Mouse (Mus musculus) heart, embryonic 14.5 days (tissue): Measurements from ENCODE around the gene Ly86. TPM values are rescaled to one million over a fixed set of nuclear protein-coding genes. Genes with fewer than 3 reads are reported as not detected.
A peak's percentile ranks its signal among the peaks of the same experiment; 100 is the strongest.

ENCODE experiments used
- ATAC-seq: fragments of 200-750 bp; cut with Nextera tagmentation; 2 replicates; pipeline ENCODE4 v1.8.0; 2017; ENCODE audit warnings: low read depth, moderate TSS enrichment; ENCODE audit not compliant: insufficient number of reproducible peaks, insufficient read depth, low FRiP score
- H3K27ac ChIP-seq, 2 experiments: fragments of 200-500 bp in 1 of 2; fragments of 300-500 bp in 1 of 2; sonication (generic) in 1 of 2; replicated peaks in 1 of 2; 2 replicates each; pipeline ENCODE4 v1.5.1; 2012 to 2014; ENCODE audit warnings: low read depth in 2 of 2, low read length in 2 of 2, control low read depth in 1 of 2, mild to moderate bottlenecking in 1 of 2, mixed read lengths in 1 of 2; ENCODE audit not compliant: control insufficient read depth in 1 of 2, insufficient read depth in 1 of 2
- H3K27me3 ChIP-seq: fragments of 300-500 bp; sonication (generic); 2 replicates; pipeline ENCODE4 v1.6.1; 2014; ENCODE audit warnings: mild to moderate bottlenecking, low read length, control low read depth; ENCODE audit not compliant: control insufficient read depth, insufficient read depth
- H3K36me3 ChIP-seq: fragments of 300-500 bp; sonication (generic); 2 replicates; pipeline ENCODE4 v1.6.1; 2014; ENCODE audit warnings: mild to moderate bottlenecking, control low read depth, low read length, mixed read lengths; ENCODE audit not compliant: control insufficient read depth, insufficient read depth
- H3K4me1 ChIP-seq, 2 experiments: fragments of 200-500 bp in 1 of 2; fragments of 300-500 bp in 1 of 2; sonication (generic) in 1 of 2; 2 replicates each; pipeline ENCODE4 v1.6.1; 2012 to 2014; ENCODE audit warnings: low read length in 2 of 2, control low read depth in 1 of 2, mixed read lengths in 1 of 2; ENCODE audit not compliant: control insufficient read depth in 2 of 2, insufficient read depth in 2 of 2
- H3K4me2 ChIP-seq: fragments of 300-500 bp; sonication (generic); 2 replicates; pipeline ENCODE4 v1.6.1; 2014; ENCODE audit warnings: mild to moderate bottlenecking, low read length
- H3K4me3 ChIP-seq, 2 experiments: fragments of 200-500 bp in 1 of 2; fragments of 300-500 bp in 1 of 2; sonication (generic) in 1 of 2; 2 replicates each; pipeline ENCODE4 v1.5.1; 2012 to 2014; ENCODE audit warnings: low read length in 2 of 2, mild to moderate bottlenecking in 2 of 2, control low read depth in 1 of 2, low read depth in 1 of 2, moderate library complexity in 1 of 2; ENCODE audit not compliant: control insufficient read depth in 1 of 2, insufficient read depth in 1 of 2
- H3K9ac ChIP-seq: fragments of 300-500 bp; sonication (generic); 2 replicates; pipeline ENCODE4 v1.6.1; 2014; ENCODE audit warnings: mild to moderate bottlenecking, low read length
- H3K9me3 ChIP-seq: fragments of 300-500 bp; sonication (generic); 2 replicates; pipeline ENCODE4 v1.6.1; 2016; ENCODE audit warnings: low read length, control low read depth; ENCODE audit not compliant: control insufficient read depth
- WGBS: fragments of 180-500 bp; shearing (Covaris S2); extraction: QIAGEN DNeasy Blood & Tissue Kit; methylation state at CpG from one replicate; pipeline ENCODE4 v1.1.7; 2014; 5-methylcytosine and 5-hydroxymethylcytosine counted together
- polyA plus RNA-seq: library from polyadenylated mRNA; unstranded; fragments of >200 nt; fragmentation: Nextera tagmentation; extraction: Ambion mirVana; gene quantifications from 2 replicates; pipeline ENCODE4 v1.2.1, GENCODE M21; 2014

Gene Ly86
- polyA plus RNA-seq, 1 experiment from 2014 or later = 9.4 TPM

DNA sequence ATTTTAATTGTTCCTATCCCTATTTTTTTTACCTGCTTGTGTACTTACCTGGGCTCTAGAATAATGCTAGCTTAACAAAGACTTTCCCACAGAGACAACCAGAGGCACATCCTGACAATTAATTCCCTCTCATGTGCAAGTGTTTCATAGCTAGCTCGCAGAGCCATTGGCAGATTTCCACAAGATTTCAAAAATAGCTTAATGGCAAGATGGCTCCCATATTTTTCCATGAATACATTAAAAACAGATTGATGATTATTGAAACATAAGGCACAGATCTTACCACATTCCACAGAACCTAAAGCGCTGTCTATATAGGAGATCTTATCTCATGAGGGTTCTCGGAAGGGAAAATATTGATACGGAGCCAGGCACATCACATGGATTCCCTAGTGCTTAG lies 93.8 kb downstream of the Ly86 start:
- Histone ChIP-seq H3K9ac (no peak overlapping the region), H3K27ac (no peak overlapping the region), H3K4me3 (no peak overlapping the region), H3K36me3 (no peaks in the 10 kb centered on the region), H3K4me2 (no peak overlapping the region), H3K27me3 (peaks cover 15% of the 10 kb centered on the region), H3K9me3 (no peaks in the 10 kb centered on the region), H3K4me1 (peaks cover 15 to 20% of the 10 kb centered on the region in 2 experiments)
- whole genome bisulfite sequencing = 78% methylated on average over 4 of the region's 4 CpGs
- ATAC-seq = no peak

DNA sequence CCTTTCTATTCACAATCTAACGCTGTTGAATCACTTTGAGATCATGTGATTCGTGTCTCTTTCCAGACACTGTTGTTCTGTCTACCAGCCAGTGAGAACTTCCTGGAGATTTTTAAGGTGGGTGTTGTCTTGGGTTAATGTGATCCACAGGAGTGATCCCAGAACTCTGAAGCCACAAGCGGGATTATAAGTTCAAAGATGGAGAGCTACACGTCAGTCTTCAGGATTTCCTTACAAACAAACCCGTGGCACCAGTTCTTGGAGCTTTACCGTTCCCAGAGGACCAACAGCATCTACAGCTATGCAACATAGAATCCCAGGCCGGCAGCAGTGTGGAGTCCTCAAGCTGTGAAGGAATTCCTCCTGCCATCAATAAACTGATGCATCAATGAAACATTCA lies 94.5 kb downstream of the Ly86 start:
- no peak for ATAC-seq
- H3K27ac ChIP-seq = no peak overlapping the region
- no peaks in the 10 kb centered on the region for H3K36me3 ChIP-seq
- H3K9me3 ChIP-seq = no peaks in the 10 kb centered on the region
- peaks cover 15% of the 10 kb centered on the region for H3K27me3 ChIP-seq
- 67% methylated on average over 7 of the region's 7 CpGs for WGBS
- no peak overlapping the region for H3K4me2 ChIP-seq
- H3K4me3 ChIP-seq = no peak overlapping the region
- no peak overlapping the region for H3K9ac ChIP-seq
- peaks cover 15 to 19% of the 10 kb centered on the region in 2 experiments for H3K4me1 ChIP-seq

DNA sequence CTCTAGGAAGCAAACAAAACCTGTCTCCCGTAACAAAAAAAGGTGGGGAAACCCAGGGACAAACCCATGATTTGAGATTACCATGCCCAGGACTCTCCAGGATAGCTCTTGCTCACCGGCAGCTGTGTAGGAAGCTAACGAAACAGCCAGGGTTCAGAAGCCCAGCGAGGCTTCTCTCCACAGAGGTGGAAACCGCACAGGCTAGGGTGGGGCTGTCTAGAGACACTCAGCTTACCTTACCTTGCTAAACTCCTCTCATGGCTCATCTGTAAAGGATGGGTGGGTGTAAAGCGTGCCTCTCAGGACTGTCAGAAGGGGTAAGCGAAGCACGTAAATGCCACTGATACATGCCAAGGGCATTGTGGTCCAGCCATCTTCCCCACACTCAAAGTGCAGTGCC lies 94.9 kb downstream of the Ly86 start:
- Histone ChIP-seq H3K4me3 (no peak overlapping the region), H3K27ac (no peak overlapping the region; a peak in 1 of 4 replicates), H3K9me3 (no peaks in the 10 kb centered on the region), H3K36me3 (no peaks in the 10 kb centered on the region), H3K9ac (no peak overlapping the region), H3K27me3 (peaks cover 15% of the 10 kb centered on the region), H3K4me2 (no peak overlapping the region), H3K4me1 (peaks cover 15% of the 10 kb centered on the region in 2 experiments)
- no peak for ATAC-seq
- 79% methylated on average over 8 of the region's 8 CpGs for WGBS

DNA sequence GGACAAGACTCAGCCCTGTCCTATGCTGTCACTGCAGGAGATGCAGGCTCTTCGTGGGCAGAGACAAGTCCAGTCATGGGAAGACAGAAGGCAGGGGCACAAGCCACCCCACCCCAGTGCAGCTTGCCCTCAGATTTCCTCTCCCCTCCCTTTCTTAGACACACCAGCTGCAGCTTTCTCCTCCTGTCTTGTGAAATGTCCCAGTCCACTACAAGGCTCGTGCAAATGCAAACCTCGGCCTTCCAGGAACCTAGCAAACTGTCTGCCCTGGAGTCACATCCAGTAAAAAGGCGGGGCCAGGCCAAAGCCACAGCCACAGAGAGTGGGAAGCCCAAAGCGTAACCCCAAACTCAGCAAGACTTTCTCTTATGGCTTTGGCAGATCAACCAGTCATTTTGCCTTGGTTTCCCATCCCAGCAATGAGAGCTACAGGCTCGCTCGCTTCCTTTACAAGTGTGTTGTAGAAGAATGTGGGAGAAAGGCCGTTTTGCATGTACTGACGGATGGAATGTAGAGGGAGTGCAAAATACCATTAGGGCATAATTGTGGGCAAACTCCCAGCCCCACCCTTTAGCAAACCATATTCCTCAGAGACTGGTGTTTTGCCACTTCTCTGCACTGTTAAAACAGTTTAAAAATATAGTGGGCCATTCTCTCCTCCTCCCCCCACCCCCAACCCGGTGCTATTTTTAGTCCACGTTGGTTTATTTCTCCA lies 95.7 kb downstream of the Ly86 start:
- 0 out of 2 replicates have a peak overlapping the region, but pooled peaks have one; percentile 17 for H3K9ac ChIP-seq
- H3K9me3 ChIP-seq = no peaks in the 10 kb centered on the region
- H3K36me3 ChIP-seq = no peaks in the 10 kb centered on the region
- no peak overlapping the region for H3K4me2 ChIP-seq
- no peak overlapping the region for H3K4me3 ChIP-seq
- H3K27ac ChIP-seq = peak overlapping the region; percentile 29 to 44; a peak in 2 of 4 replicates
- H3K4me1 ChIP-seq = peaks cover 15% of the 10 kb centered on the region in 2 experiments
- peaks cover 10% of the 10 kb centered on the region for H3K27me3 ChIP-seq
- 38% methylated on average over 11 of the region's 11 CpGs for WGBS
- no peak; the same call in 1 of the 2 replicates for ATAC-seq

DNA sequence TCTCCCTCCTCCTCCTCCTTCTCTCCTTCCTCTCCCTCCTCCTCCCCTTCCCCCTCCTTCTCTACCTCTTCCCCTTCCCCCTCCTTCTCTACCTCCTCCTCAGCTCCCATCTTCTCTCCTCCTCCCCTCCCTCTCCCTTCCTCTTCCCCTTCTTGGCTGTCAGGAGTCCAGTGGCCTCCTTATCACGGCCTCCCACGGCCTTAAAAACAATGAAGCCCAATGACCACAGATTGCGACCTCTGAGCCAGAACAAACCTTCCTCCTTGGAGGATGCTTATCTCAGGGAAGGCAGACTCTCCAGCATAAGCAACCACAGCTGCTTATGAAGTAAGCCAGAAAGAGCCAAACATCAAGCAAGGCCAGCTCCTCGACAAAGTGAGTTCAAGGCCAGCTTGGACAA lies 97.0 kb downstream of the Ly86 start:
- ATAC-seq = no peak
- no peaks in the 10 kb centered on the region for H3K36me3 ChIP-seq
- H3K27me3 ChIP-seq = peaks cover 3% of the 10 kb centered on the region; the same call in 1 of the 2 replicates
- peaks cover 13 to 15% of the 10 kb centered on the region in 2 experiments for H3K4me1 ChIP-seq
- H3K9me3 ChIP-seq = no peaks in the 10 kb centered on the region
- no peak overlapping the region for H3K4me3 ChIP-seq
- WGBS = 30% methylated on average over 4 of the region's 4 CpGs
- H3K4me2 ChIP-seq = no peak overlapping the region
- no peak overlapping the region for H3K9ac ChIP-seq
- H3K27ac ChIP-seq = no peak overlapping the region

DNA sequence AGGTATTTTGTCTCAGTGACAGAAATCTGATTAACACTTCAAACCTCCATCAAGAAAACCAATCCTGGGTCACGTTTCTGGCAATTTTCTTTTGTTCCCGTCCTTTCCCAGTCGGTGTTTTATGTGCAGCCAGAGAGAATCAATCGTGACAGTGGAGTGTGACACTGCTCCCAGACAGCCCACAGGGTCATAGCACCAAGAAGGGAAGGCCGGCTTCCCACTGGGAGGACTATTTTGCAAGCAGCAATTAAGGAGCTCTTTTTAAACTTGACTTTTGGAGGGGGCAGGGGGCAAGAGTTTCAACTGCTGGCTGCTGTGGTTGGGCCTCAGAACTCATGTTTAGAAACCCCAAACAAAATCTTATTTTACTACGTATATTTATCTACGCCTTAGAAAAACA lies 97.5 kb downstream of the Ly86 start:
- Histone ChIP-seq H3K4me3 (no peak overlapping the region), H3K4me2 (no peak overlapping the region), H3K27me3 (no peaks in the 10 kb centered on the region; the same call in 1 of the 2 replicates), H3K36me3 (no peaks in the 10 kb centered on the region), H3K27ac (0 out of 4 replicates have a peak overlapping the region, but pooled peaks of 1 of the 2 experiments have one; percentile 6), H3K9ac (no peak overlapping the region), H3K4me1 (peaks cover 13 to 15% of the 10 kb centered on the region in 2 experiments), H3K9me3 (no peaks in the 10 kb centered on the region)
- 58% methylated on average over 7 of the region's 7 CpGs for WGBS
- no peak for ATAC-seq

DNA sequence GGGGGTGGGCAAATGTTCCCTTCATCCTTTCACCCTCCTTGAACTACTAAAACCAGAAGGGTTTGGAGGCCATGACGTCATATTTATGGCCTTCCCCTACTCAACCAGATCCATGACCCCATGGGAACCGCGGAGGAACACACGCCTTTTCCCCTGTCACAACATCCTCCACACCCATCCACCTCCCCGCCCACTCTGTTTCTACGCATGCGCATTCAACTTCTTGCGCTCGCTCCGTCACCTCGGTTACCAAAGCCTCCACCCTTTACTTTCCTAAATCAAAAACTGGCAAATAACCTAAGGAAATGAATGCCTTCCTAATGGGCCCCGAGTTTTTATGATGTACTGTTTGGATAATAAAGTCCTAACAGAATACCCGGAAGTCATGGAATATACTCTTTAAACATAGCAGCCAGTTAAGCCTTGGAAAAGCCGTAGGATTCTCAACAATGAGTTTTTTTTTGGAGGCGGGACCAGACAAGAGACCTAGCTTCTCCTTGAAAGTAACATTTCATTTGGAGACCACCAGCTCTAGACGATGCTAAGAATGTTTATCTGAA lies 101.8 kb downstream of the Ly86 start:
- no peak overlapping the region for H3K4me3 ChIP-seq
- H3K27me3 ChIP-seq = no peaks in the 10 kb centered on the region
- no peak overlapping the region for H3K27ac ChIP-seq
- no peak; the same call in 1 of the 2 replicates for ATAC-seq
- H3K36me3 ChIP-seq = no peaks in the 10 kb centered on the region
- no peak overlapping the region for H3K9ac ChIP-seq
- 82% methylated on average over 16 of the region's 16 CpGs for WGBS
- peaks cover 1 to 3% of the 10 kb centered on the region in 2 experiments; a peak in 3 of 4 replicates for H3K4me1 ChIP-seq
- H3K9me3 ChIP-seq = peaks cover 8% of the 10 kb centered on the region; the same call in 1 of the 2 replicates
- no peak overlapping the region for H3K4me2 ChIP-seq
